Mouse (Mus musculus): ENCODE results near the gene Gm20696. TPM values are rescaled to one million over a fixed set of nuclear protein-coding genes. Genes with fewer than 3 reads are reported as not detected.

Gm20696 gene
- polyA plus RNA-seq, 1 experiment from 2014 or later = 6.9 TPM

GRCm38 (mm10) chr6:99273177-99273576 lies 393.4 kb downstream of the Gm20696 start:
- Histone ChIP-seq H3K27me3 (no peaks in the 10 kb centered on the region), H3K4me2 (replicated peaks) (no peak overlapping the region), H3K9ac (replicated peaks) (no peak overlapping the region), H3K27ac (replicated peaks) (no peak overlapping the region), H3K4me1 (peaks cover 11% of the 10 kb centered on the region), H3K9me3 (no peaks in the 10 kb centered on the region), H3K36me3 (no peaks in the 10 kb centered on the region), H3K4me3 (no peak overlapping the region)
- 80% methylated on average over 5 of the region's 5 CpGs for WGBS
- ATAC-seq (ENCODE audit: low FRiP score, low read depth) = no peak

GRCm38 (mm10) chr6:99272174-99272573 lies 394.4 kb downstream of the Gm20696 start:
- ATAC-seq (ENCODE audit: low FRiP score, low read depth) = no peak

GRCm38 (mm10) chr6:99271741-99272140 lies 394.9 kb downstream of the Gm20696 start:
- Histone ChIP-seq H3K27me3 (no peaks in the 10 kb centered on the region), H3K4me1 (peaks cover 14% of the 10 kb centered on the region), H3K9me3 (no peaks in the 10 kb centered on the region), H3K4me3 (no peak overlapping the region), H3K27ac (replicated peaks) (no peak overlapping the region), H3K9ac (replicated peaks) (no peak overlapping the region), H3K36me3 (no peaks in the 10 kb centered on the region), H3K4me2 (replicated peaks) (no peak overlapping the region)
- WGBS = 75% methylated on average over 7 of the region's 7 CpGs
- ATAC-seq (ENCODE audit: low FRiP score, low read depth) = no peak

More at GRCm38 (mm10) chr6:99272174-99272573, 394.4 kb downstream of the Gm20696 start:
- Histone ChIP-seq H3K27ac (replicated peaks) (no peak overlapping the region), H3K27me3 (no peaks in the 10 kb centered on the region), H3K9ac (replicated peaks) (no peak overlapping the region), H3K4me1 (peaks cover 14% of the 10 kb centered on the region), H3K4me2 (replicated peaks) (no peak overlapping the region), H3K9me3 (no peaks in the 10 kb centered on the region), H3K36me3 (no peaks in the 10 kb centered on the region), H3K4me3 (no peak overlapping the region)
- 93% methylated on average over 3 of the region's 3 CpGs for WGBS

GRCm38 (mm10) chr6:99269921-99270320 lies 396.7 kb downstream of the Gm20696 start:
- H3K9me3 ChIP-seq = no peaks in the 10 kb centered on the region
- H3K27me3 ChIP-seq = no peaks in the 10 kb centered on the region
- no peak overlapping the region for H3K9ac ChIP-seq (replicated peaks)
- no peak overlapping the region for H3K4me3 ChIP-seq
- 76% methylated on average over 6 of the region's 6 CpGs for WGBS
- H3K36me3 ChIP-seq = no peaks in the 10 kb centered on the region
- no peak overlapping the region for H3K4me2 ChIP-seq (replicated peaks)
- no peak for ATAC-seq (ENCODE audit: low FRiP score, low read depth)
- no peak overlapping the region for H3K27ac ChIP-seq (replicated peaks)
- peaks cover 32% of the 10 kb centered on the region for H3K4me1 ChIP-seq

- Histone ChIP-seq H3K4me3 (no peak overlapping the region), H3K27ac (replicated peaks) (0 out of 2 replicates have a peak overlapping the region, but pooled peaks have one; percentile 15), H3K9ac (replicated peaks) (no peak overlapping the region), H3K4me1 (peaks cover 45% of the 10 kb centered on the region), H3K9me3 (no peaks in the 10 kb centered on the region), H3K36me3 (no peaks in the 10 kb centered on the region), H3K4me2 (replicated peaks) (no peak overlapping the region), H3K27me3 (no peaks in the 10 kb centered on the region)
- 70% methylated on average over 20 of the region's 20 CpGs for WGBS
- peak; percentile 28; the same call in 1 of the 2 replicates for ATAC-seq (ENCODE audit: low FRiP score, low read depth)
Measured at GRCm38 (mm10) chr6:99268171-99269061, 398.2 kb downstream of the Gm20696 start.

GRCm38 (mm10) chr6:99265945-99266656 lies 400.5 kb downstream of the Gm20696 start:
- H3K4me2 ChIP-seq (replicated peaks) = peak overlapping the region; percentile 29; the same call in 1 of the 2 replicates
- ATAC-seq (ENCODE audit: low FRiP score, low read depth) = no peak
- no peaks in the 10 kb centered on the region for H3K9me3 ChIP-seq
- H3K27ac ChIP-seq (replicated peaks) = peak overlapping the region; percentile 69
- 14% methylated on average over 13 of the region's 13 CpGs for WGBS
- peaks cover 59% of the 10 kb centered on the region for H3K4me1 ChIP-seq
- no peaks in the 10 kb centered on the region for H3K27me3 ChIP-seq
- H3K36me3 ChIP-seq = no peaks in the 10 kb centered on the region
- peak overlapping the region; percentile 34; the same call in 1 of the 2 replicates for H3K9ac ChIP-seq (replicated peaks)
- 0 out of 2 replicates have a peak overlapping the region, but pooled peaks have one; percentile 5 for H3K4me3 ChIP-seq

GRCm38 (mm10) chr6:99265173-99265572 lies 401.4 kb downstream of the Gm20696 start:
- no peak overlapping the region for H3K27ac ChIP-seq (replicated peaks)
- ATAC-seq (ENCODE audit: low FRiP score, low read depth) = no peak
- 21% methylated on average over 4 of the region's 4 CpGs for WGBS

GRCm38 (mm10) chr6:99264192-99265093 lies 402.2 kb downstream of the Gm20696 start:
- ATAC-seq (ENCODE audit: low FRiP score, low read depth) = no peak
- 24% methylated on average over 13 of the region's 13 CpGs for WGBS
- no peaks in the 10 kb centered on the region for H3K36me3 ChIP-seq
- H3K9ac ChIP-seq (replicated peaks) = no peak overlapping the region
- no peak overlapping the region for H3K4me3 ChIP-seq
- no peaks in the 10 kb centered on the region for H3K27me3 ChIP-seq
- no peak overlapping the region for H3K4me2 ChIP-seq (replicated peaks)
- peaks cover 60% of the 10 kb centered on the region for H3K4me1 ChIP-seq
- H3K9me3 ChIP-seq = no peaks in the 10 kb centered on the region
- no peak overlapping the region for H3K27ac ChIP-seq (replicated peaks)

More at GRCm38 (mm10) chr6:99265173-99265572, 401.4 kb downstream of the Gm20696 start:
- no peaks in the 10 kb centered on the region for H3K36me3 ChIP-seq
- no peak overlapping the region for H3K4me2 ChIP-seq (replicated peaks)
- H3K9ac ChIP-seq (replicated peaks) = no peak overlapping the region
- H3K4me3 ChIP-seq = no peak overlapping the region
- H3K9me3 ChIP-seq = no peaks in the 10 kb centered on the region
- H3K27me3 ChIP-seq = no peaks in the 10 kb centered on the region
- H3K4me1 ChIP-seq = peaks cover 62% of the 10 kb centered on the region

GRCm38 (mm10) chr6:99263886-99264185 lies 402.8 kb downstream of the Gm20696 start:
- Histone ChIP-seq H3K4me1 (peaks cover 58% of the 10 kb centered on the region), H3K36me3 (no peaks in the 10 kb centered on the region), H3K27ac (replicated peaks) (no peak overlapping the region), H3K4me2 (replicated peaks) (no peak overlapping the region), H3K27me3 (no peaks in the 10 kb centered on the region), H3K4me3 (no peak overlapping the region), H3K9ac (replicated peaks) (no peak overlapping the region), H3K9me3 (no peaks in the 10 kb centered on the region)
- 56% methylated on average over 2 of the region's 2 CpGs for WGBS
- ATAC-seq (ENCODE audit: low FRiP score, low read depth) = no peak

GRCm38 (mm10) chr6:99263061-99263885 lies 403.3 kb downstream of the Gm20696 start:
- Histone ChIP-seq H3K27ac (replicated peaks) (no peak overlapping the region), H3K36me3 (no peaks in the 10 kb centered on the region), H3K9ac (replicated peaks) (no peak overlapping the region), H3K9me3 (no peaks in the 10 kb centered on the region), H3K4me2 (replicated peaks) (no peak overlapping the region), H3K4me3 (no peak overlapping the region), H3K27me3 (no peaks in the 10 kb centered on the region), H3K4me1 (peaks cover 53% of the 10 kb centered on the region)
- WGBS = 15% methylated on average over 11 of the region's 12 CpGs
- ATAC-seq (ENCODE audit: low FRiP score, low read depth) = no peak

- H3K4me3 ChIP-seq = no peak overlapping the region
- H3K36me3 ChIP-seq = no peaks in the 10 kb centered on the region
- no peak overlapping the region for H3K4me2 ChIP-seq (replicated peaks)
- no peak overlapping the region for H3K27ac ChIP-seq (replicated peaks)
- H3K4me1 ChIP-seq = peaks cover 49% of the 10 kb centered on the region
- ATAC-seq (ENCODE audit: low FRiP score, low read depth) = no peak
- no peak overlapping the region for H3K9ac ChIP-seq (replicated peaks)
- H3K27me3 ChIP-seq = no peaks in the 10 kb centered on the region
- 49% methylated on average over 4 of the region's 4 CpGs for WGBS
- no peaks in the 10 kb centered on the region for H3K9me3 ChIP-seq
Measured at GRCm38 (mm10) chr6:99261737-99262130, 404.9 kb downstream of the Gm20696 start.

All from midbrain, embryonic 12.5 days (tissue).